Mouse (Mus musculus) right cerebral cortex, postnatal 14 days (tissue): ENCODE measurements around the gene Prkag3.

Source experiments
- DNase-seq: peaks from one replicate; pipeline ENCODE4 v3.0.0; 2022

Prkag3 gene

GRCm38 (mm10) chr1:74754175-74754785 is 5.3 kb upstream of the Prkag3 start:
- no peak for DNase-seq

DNA sequence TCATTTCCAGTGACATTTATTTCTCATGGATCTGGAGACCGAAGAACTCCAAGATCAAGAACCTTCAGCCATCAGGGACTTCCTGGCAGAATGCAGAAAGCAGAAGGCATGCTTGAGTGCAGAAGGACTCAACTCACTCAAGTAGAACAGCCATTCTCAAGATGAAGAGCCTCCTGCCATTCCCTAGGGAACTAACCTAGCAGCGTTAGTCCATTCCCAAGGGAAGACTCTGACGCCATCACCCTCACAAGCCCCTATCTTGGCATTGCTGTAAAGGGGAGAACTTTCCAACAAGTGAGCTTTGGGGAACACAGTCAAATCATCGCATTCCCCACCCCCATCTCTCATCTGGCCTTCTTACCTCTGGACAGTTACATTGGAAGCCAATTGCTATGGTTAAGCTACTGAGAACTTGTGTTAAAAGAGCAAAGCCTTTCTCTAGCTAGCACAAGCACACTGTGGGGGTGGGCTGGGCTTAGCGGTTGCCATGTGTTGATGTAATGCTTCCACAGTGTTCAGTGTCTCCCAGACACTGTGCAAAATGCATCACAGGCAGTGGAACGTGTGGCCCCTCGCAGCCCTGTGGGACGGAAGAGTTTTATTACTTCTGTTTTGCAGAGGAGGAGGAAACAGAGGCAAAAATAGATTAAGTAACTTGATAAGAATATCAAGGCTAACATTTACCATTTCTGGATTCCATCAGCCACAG is 4.4 kb upstream of the Prkag3 start:
- no peak for DNase-seq

DNA sequence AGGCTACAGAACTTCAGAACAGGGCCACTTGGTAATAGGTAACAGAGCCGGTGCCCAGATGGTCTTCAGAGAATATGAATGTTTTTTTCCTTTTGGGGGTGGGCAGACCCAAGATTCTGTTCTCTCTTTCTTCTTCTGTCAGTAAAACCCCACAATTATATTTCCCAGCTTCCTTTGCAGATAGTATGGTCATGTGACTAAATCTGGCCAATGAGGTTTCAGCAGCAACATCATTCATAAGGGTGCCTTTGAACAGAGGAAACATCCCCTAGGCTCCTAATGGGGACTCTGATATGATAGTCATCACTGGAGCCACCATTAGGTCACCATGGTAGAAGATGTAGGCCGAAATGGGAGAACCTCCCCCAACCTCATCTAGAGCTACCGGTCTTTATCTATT is 3.8 kb upstream of the Prkag3 start:
- no peak for DNase-seq

- no peak for DNase-seq
Observed at GRCm38 (mm10) chr1:74752150-74752549, 3.1 kb upstream of the Prkag3 start.

- no peak for DNase-seq
Observed at GRCm38 (mm10) chr1:74750683-74751082, 1.7 kb upstream of the Prkag3 start.

DNA sequence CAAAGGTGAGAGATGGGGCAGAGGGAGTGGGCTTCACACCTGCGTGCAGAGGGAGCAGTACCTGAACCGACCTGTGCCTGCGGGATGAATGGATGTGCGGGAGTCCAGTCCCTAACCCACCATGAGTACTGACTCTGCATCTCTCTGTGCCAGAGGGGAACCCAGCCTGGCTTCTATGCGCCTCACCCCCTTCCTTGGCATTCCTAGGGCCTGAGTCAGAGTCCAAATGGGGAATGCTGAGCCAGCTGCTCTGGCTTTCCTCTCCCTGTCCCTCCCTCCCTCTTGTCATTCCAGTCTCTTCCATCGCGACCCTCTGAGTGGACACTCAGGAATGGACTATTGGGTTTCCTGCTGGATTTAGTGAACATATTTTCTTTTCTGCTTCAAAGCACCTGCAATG is 280 bp upstream of the Prkag3 start:
- DNase-seq: no peak

DNA sequence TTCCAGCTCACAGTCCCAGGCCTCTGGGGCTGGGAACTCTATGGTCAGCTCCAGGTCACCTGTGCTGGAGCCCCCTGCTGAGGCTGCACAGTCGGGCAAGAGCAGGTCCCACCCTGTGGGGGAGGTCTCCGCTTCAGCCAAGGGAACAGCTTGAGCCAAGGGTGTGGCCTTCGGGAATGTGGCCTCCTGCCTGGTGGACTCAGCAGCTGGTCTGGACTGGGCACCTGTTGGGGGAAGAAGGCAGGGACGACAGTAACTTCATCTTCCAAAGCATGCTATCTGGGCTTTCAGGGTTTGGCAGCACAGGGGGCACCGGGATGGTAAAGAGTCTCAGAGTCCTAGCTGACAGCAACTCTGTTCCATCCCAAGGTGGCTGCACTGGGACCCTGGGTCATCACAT is 1.7 kb downstream of the Prkag3 start:
- DNase-seq: no peak

DNA sequence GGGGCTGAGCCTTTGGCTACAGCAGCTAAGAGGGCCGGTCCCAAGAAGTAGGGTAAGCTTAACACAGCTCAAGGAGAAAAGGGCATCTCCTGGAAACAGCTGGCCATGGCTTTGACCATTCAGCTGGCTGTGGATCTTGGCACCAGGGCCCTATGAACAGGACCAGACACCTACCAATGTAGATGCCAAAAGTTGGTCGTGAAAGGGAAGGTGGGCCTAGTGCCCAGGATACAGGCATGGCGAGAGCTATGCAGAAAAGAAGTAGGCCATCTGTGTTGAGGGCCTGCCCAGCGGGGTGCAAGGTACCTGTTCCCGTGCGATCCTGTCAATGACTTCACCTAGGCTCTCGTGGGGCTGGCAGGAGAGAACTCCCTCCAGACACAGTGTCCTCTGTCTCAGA is 8.2 kb downstream of the Prkag3 start:
- no peak for DNase-seq

GRCm38 (mm10) chr1:74737500-74737899 is 11.5 kb downstream of the Prkag3 start:
- no peak for DNase-seq

DNA sequence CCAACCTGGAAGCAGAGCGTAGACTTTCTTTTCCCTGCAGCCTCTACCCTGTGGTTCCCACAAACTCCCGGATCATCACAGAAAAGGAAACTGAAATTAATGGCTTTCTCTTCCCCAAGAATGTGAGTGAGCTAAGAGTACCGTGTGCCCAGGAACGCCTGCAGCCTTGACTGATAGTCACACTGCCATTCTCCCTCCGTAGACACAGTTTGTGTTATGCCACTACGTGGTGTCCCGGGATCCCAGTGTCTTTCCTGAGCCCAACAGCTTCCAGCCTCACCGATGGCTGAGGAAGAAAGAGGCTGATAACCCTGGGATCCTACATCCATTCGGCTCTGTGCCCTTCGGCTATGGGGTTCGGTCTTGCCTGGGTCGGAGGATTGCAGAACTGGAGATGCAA is 12.0 kb downstream of the Prkag3 start:
- DNase-seq: no peak

- no peak for DNase-seq
Observed at GRCm38 (mm10) chr1:74728446-74728845, 20.6 kb downstream of the Prkag3 start.

DNA sequence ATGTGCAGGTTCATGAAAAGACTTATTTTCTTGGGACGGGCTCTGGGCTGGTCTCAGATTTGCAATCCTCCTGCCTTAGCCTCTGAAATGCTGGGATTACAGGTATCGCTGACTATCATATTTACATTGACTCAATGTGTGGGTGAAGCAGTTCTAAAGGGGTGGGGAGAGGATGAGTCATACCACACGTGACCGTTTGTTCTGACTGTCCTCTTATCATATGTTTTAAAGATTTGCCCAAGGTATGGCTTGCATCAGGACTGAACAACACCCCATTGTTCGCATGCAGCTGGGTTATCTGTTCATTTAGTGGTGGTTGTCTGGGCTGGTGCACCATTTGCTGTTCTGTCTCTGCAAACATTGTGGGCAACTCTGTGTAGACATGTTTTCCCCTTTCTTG is 22.3 kb downstream of the Prkag3 start:
- no peak for DNase-seq

DNA sequence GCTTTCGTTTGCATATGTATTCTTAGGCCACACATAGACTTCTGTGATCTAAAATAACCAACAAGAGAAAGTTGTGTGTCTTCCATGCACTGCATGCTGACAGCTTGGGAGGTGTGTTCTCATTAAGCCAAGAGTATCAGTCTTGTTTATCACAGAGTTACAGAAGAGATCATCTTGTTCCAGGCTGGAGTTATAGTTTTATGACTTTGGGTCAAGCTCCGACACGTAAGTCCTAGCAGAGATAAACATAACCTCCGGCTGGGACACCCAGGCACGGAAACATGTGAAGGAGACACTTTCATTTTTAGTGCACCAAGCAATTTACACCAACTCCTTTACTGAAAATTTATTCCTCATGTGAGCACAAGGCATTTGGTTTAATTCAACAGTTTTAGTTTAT is 22.9 kb downstream of the Prkag3 start:
- no peak for DNase-seq

GRCm38 (mm10) chr1:74723748-74724147 is 25.3 kb downstream of the Prkag3 start:
- DNase-seq: peak; percentile 21

DNA sequence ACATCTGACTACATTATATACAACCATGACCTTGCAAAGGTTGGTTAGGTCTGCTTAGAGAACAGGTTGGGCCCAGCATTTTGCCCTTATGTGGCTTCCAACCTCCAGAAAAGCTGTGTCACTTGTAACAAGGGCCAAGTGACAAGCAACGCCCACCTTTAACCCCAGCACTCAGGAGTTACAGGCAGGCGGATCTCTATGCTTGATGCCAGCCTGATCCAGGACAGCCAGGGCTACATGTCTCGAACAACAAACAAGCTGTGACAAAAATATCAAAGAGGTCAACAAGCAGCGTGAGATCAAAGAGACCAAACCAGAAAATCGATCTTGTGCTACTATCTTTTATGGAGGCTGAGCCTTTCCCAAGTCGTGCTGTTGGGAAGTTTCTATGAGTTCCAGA is 27.4 kb downstream of the Prkag3 start:
- DNase-seq: no peak

- no peak for DNase-seq
Observed at GRCm38 (mm10) chr1:74719281-74719680, 29.7 kb downstream of the Prkag3 start.

- DNase-seq: no peak
Observed at GRCm38 (mm10) chr1:74718113-74718512, 30.9 kb downstream of the Prkag3 start.

DNA sequence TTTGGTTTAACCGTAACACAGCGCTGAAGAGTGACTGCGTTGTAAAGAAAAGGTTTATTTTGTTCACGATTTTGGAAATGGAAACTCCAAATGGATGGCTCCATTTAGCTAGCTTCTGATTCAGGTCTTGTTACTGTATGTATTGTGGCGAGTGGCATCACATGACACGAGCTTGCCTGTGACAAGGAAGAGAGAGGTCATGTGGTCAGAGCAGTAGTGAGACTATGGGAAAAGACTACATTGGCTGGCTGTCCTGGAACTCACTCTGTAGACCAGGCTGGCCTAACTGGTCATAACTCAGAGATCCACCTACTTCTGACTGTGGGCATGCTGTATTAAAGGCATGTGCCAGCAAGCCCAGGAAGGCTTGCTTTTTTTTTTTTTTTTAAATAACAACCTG is 33.1 kb downstream of the Prkag3 start:
- DNase-seq: no peak

DNA sequence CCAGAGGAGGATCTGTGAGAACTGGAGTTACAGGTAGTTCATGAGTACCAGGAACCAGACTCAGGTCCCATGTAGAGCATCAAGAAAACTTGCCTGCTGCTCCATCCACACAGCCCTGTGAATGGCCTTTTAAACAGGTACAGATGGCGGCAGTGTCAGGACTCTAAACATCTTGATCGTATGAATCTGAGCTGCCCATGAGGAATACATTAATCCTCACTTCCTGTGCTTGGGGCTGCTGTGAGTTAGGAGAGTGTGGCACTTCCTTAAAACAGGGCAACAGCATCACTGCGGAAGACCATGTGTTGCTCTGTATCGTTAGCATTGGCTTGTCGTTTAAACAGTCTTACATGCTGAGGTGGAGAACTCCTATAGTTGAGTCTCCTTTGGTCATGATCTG is 33.6 kb downstream of the Prkag3 start:
- no peak for DNase-seq

GRCm38 (mm10) chr1:74714967-74715366 is 34.1 kb downstream of the Prkag3 start:
- DNase-seq: no peak

- no peak for DNase-seq
Observed at GRCm38 (mm10) chr1:74713859-74714730, 34.9 kb downstream of the Prkag3 start.

- peak; percentile 11 for DNase-seq
Observed at GRCm38 (mm10) chr1:74713099-74713858, 35.7 kb downstream of the Prkag3 start, which contains the start of gene Cyp27a1. TSS of gene Cyp27a1 (plus strand) at chr1:74713574.

DNA sequence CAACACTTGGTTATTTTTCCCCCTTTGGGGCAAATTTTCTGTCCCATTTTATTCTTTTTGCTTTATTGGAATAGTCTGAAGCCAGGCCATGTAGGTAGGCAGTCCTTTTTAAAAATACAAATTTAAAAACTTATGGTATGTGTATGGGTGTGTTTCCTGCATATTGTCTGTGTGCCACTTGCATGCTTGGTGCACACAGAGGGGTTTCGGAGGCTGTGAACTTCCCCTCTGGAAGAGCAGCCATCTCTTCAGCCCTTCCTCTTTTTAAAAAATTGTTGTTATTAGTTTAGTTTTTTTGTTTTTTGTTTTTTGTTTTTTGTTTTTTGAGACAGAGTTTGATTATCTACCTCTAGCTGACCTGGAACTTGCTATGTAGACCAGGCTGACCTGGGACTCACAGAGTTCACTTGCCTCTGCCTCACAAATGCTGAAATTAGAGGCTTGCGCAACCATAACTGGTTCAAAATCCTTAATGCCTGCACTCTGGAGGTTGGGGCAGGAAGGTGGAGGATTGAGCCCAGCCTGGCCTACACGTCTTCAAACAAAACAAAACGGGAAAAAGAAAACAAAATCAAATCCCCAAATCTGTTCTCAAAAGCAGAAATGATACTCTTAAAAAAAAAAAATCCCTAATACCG is 36.4 kb downstream of the Prkag3 start:
- no peak for DNase-seq
